Mouse (Mus musculus) spleen, adult 18-20 months (tissue): Measurements from ENCODE around the gene Cul4b.
A peak's percentile ranks its signal among the peaks of the same experiment; 100 is the strongest.
"Not testable (repeated sequence)": the region's sequence is repeated elsewhere in the genome, so short reads cannot be mapped to it uniquely, and the experiment has no call there.

Source experiments
- DNase-seq, 2 experiments: peaks; one replicate each; pipeline ENCODE4 v3.0.0; 2022; ENCODE audit warnings: mixed read lengths in 2 of 2

The Cul4b gene

GRCm38 (mm10) chrX:38576078-38576477, at the start of gene Cul4b:
Gene Cul4b, minus strand, starts transcription at chrX:38576196.
- no peak for DNase-seq

- DNase-seq, result peak; percentile 3 to 5
These were observed 25.0 kb upstream of the Cul4b start for GRCm38 (mm10) chrX:38600995-38601369.

- DNase-seq, result peak; percentile 51 to 58
These were observed 24.4 kb upstream of the Cul4b start, which contains the start of gene Mcts1 for GRCm38 (mm10) chrX:38600177-38600994. Gene Mcts1, plus strand, starts transcription at chrX:38600578.

GRCm38 (mm10) chrX:38593180-38593889, 17.3 kb upstream of the Cul4b start:
- DNase-seq, result no peak

- no peak for DNase-seq
These were observed 15.8 kb upstream of the Cul4b start for GRCm38 (mm10) chrX:38591749-38592148.

GRCm38 (mm10) chrX:38589827-38590226, 13.8 kb upstream of the Cul4b start:
- DNase-seq, result no peak

- DNase-seq, result no peak
These were observed 7.3 kb upstream of the Cul4b start for GRCm38 (mm10) chrX:38583261-38583660.

- DNase-seq, result no peak
These were observed 5.1 kb upstream of the Cul4b start for GRCm38 (mm10) chrX:38581140-38581539.

GRCm38 (mm10) chrX:38566521-38567205, 9.3 kb downstream of the Cul4b start:
- DNase-seq, result no peak

- DNase-seq, result no peak
These were observed 10.8 kb downstream of the Cul4b start for GRCm38 (mm10) chrX:38565176-38565542.

GRCm38 (mm10) chrX:38564542-38565175, 11.3 kb downstream of the Cul4b start:
- peak; percentile 78 to 80 for DNase-seq

- peak in 1 of 2 experiments; percentile 6 for DNase-seq
These were observed 12.0 kb downstream of the Cul4b start for GRCm38 (mm10) chrX:38563941-38564541.

- DNase-seq, result no peak
These were observed 22.7 kb downstream of the Cul4b start for GRCm38 (mm10) chrX:38553255-38553654.

- peak in 1 of 2 experiments; percentile 31 for DNase-seq
These were observed 61.4 kb downstream of the Cul4b start for GRCm38 (mm10) chrX:38514556-38514955.

GRCm38 (mm10) chrX:38504846-38505245, 71.2 kb downstream of the Cul4b start:
- DNase-seq, result no peak

GRCm38 (mm10) chrX:38502182-38502581, 73.8 kb downstream of the Cul4b start:
- not testable (repeated sequence) for DNase-seq

- DNase-seq, result not testable (repeated sequence)
These were observed 90.5 kb downstream of the Cul4b start for GRCm38 (mm10) chrX:38485464-38485863.
